Mouse (Mus musculus) hindbrain, embryonic 16.5 days (tissue): ENCODE results near the gene Ankrd55. TPM values are rescaled to one million over a fixed set of nuclear protein-coding genes. Genes with fewer than 3 reads are reported as not detected.

ENCODE experiments used
- ATAC-seq: fragments of 200-750 bp; cut with Nextera tagmentation; 2 replicates; pipeline ENCODE4 v1.8.0; 2017; ENCODE audit warnings: moderate TSS enrichment, moderate library complexity
- H3K27ac ChIP-seq: fragments of 300-500 bp; sonication (generic); 2 replicates; pipeline ENCODE4 v1.5.1; 2014; ENCODE audit warnings: low read depth, mild to moderate bottlenecking, control low read depth, low read length, moderate library complexity
- H3K27me3 ChIP-seq: fragments of 300-500 bp; sonication (generic); replicated peaks from 2 replicates; pipeline ENCODE4 v1.6.1; 2014; ENCODE audit warnings: low read length; ENCODE audit not compliant: control insufficient read depth, insufficient read depth
- H3K36me3 ChIP-seq: fragments of 300-500 bp; sonication (generic); 2 replicates; pipeline ENCODE4 v1.6.1; 2014; ENCODE audit warnings: mild to moderate bottlenecking, low read length, moderate library complexity, mixed read lengths; ENCODE audit not compliant: control insufficient read depth, insufficient read depth
- H3K4me1 ChIP-seq: fragments of 300-500 bp; sonication (generic); 2 replicates; pipeline ENCODE4 v1.6.1; 2014; ENCODE audit warnings: low read depth, low read length; ENCODE audit not compliant: control insufficient read depth, insufficient read depth
- H3K4me2 ChIP-seq: fragments of 300-500 bp; sonication (generic); 2 replicates; pipeline ENCODE4 v1.6.1; 2014; ENCODE audit warnings: mild to moderate bottlenecking, low read length, control low read depth, moderate library complexity
- H3K4me3 ChIP-seq: fragments of 300-500 bp; sonication (generic); 2 replicates; pipeline ENCODE4 v1.5.1; 2014; ENCODE audit warnings: mild to moderate bottlenecking, low read length, control low read depth, moderate library complexity
- H3K9ac ChIP-seq: fragments of 300-500 bp; sonication (generic); 2 replicates; pipeline ENCODE4 v1.6.1; 2014; ENCODE audit warnings: low read depth, mild to moderate bottlenecking, control low read depth, low read length, moderate library complexity
- H3K9me3 ChIP-seq: fragments of 300-500 bp; sonication (generic); 2 replicates; pipeline ENCODE4 v1.6.1; 2014; ENCODE audit warnings: mild to moderate bottlenecking, low read length, moderate library complexity; ENCODE audit not compliant: control insufficient read depth
- WGBS: fragments of 180-500 bp; shearing (Covaris S2); extraction: QIAGEN DNeasy Blood & Tissue Kit; methylation state at CpG from one replicate; pipeline ENCODE4 v1.1.7; 2014; 5-methylcytosine and 5-hydroxymethylcytosine counted together
- polyA plus RNA-seq: library from polyadenylated mRNA; unstranded; fragments of >200 nt; fragmentation: Nextera tagmentation; extraction: Ambion mirVana; gene quantifications from 2 replicates; pipeline ENCODE4 v1.2.1, GENCODE M21; 2015

Ankrd55 gene
- polyA plus RNA-seq, 1 experiment from 2014 or later: 12.6 TPM

DNA sequence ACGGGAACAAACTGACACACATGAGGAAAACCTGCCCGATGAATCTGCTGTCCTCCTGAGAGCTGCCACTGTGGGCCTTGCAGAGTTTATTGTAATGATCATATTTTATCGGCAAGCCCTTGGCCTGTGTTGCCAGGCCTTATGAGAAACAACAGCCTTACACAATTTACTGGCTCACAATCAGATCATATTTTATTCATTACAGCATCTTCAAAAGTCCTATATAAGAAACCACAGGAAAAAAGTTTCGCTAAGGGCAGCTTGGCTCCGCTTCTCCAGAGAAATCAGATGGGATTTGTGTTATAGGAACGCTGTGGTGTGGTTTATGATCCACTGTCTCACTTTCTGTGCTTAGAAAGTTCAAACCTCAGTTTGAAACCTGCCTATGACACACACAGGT lies 42.0 kb downstream of the Ankrd55 start:
- H3K27ac ChIP-seq: no peak overlapping the region
- no peak overlapping the region for H3K9ac ChIP-seq
- 86% methylated on average over 6 of the region's 6 CpGs for WGBS
- H3K4me1 ChIP-seq: peaks cover 18% of the 10 kb centered on the region
- H3K4me3 ChIP-seq: no peak overlapping the region
- ATAC-seq: no peak
- H3K27me3 ChIP-seq: no peaks in the 10 kb centered on the region
- no peak overlapping the region for H3K4me2 ChIP-seq
- H3K9me3 ChIP-seq: no peaks in the 10 kb centered on the region
- 0 out of 2 replicates have a peak, but pooled peaks cover 5% of the 10 kb centered on the region for H3K36me3 ChIP-seq

GRCm38 (mm10) chr13:112330919-112331681 lies 42.8 kb downstream of the Ankrd55 start:
- WGBS: 29% methylated on average over 8 of the region's 8 CpGs
- peak overlapping the region; percentile 21; the same call in 1 of the 2 replicates for H3K9ac ChIP-seq
- no peaks in the 10 kb centered on the region for H3K27me3 ChIP-seq
- H3K4me3 ChIP-seq: no peak overlapping the region
- peak overlapping the region; percentile 32 for H3K4me2 ChIP-seq
- H3K9me3 ChIP-seq: no peaks in the 10 kb centered on the region
- H3K36me3 ChIP-seq: 0 out of 2 replicates have a peak, but pooled peaks cover 5% of the 10 kb centered on the region
- peak overlapping the region; percentile 71 for H3K27ac ChIP-seq
- peaks cover 18% of the 10 kb centered on the region for H3K4me1 ChIP-seq
- peak; percentile 87 for ATAC-seq

DNA sequence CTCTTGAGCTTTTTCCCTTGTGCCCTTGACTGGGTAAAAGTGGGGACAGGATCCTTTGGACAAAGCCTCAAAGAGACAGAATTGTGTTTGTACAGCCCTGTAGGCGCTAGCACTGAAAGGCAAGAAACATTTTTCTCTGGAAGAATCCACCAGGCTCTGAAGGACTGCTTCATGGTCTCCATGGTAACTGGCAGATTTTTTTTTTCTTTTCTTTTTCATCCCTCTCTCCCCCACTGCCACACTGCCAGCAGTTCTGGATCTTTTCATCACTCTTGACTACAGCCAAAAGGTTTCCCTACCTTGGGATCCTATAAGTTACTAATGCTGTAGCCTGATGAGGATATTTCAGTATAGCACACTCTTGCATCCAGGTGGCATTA lies 43.4 kb downstream of the Ankrd55 start:
- Histone ChIP-seq H3K9ac (0 out of 2 replicates have a peak overlapping the region, but pooled peaks have one; percentile 3), H3K27ac (peak overlapping the region; percentile 71), H3K4me3 (no peak overlapping the region), H3K9me3 (no peaks in the 10 kb centered on the region), H3K4me2 (peak overlapping the region; percentile 32), H3K4me1 (peaks cover 18% of the 10 kb centered on the region), H3K36me3 (0 out of 2 replicates have a peak, but pooled peaks cover 5% of the 10 kb centered on the region), H3K27me3 (no peaks in the 10 kb centered on the region)
- peak; percentile 87 for ATAC-seq
- WGBS: 0% methylated on average over 1 of the region's 1 CpGs

- H3K4me3 ChIP-seq: no peak overlapping the region
- no peak overlapping the region for H3K4me2 ChIP-seq
- no peaks in the 10 kb centered on the region for H3K9me3 ChIP-seq
- H3K36me3 ChIP-seq: no peaks in the 10 kb centered on the region
- H3K4me1 ChIP-seq: peaks cover 16% of the 10 kb centered on the region
- H3K27ac ChIP-seq: no peak overlapping the region
- H3K9ac ChIP-seq: no peak overlapping the region
- no peak for ATAC-seq
- 75% methylated on average over 3 of the region's 3 CpGs for WGBS
- H3K27me3 ChIP-seq: no peaks in the 10 kb centered on the region
Measured at GRCm38 (mm10) chr13:112335531-112335930, 47.3 kb downstream of the Ankrd55 start.

GRCm38 (mm10) chr13:112337146-112337545 lies 48.9 kb downstream of the Ankrd55 start:
- no peak for ATAC-seq
- H3K4me3 ChIP-seq: no peak overlapping the region
- no peak overlapping the region for H3K4me2 ChIP-seq
- H3K9me3 ChIP-seq: no peaks in the 10 kb centered on the region
- H3K9ac ChIP-seq: no peak overlapping the region
- no peaks in the 10 kb centered on the region for H3K36me3 ChIP-seq
- H3K27ac ChIP-seq: no peak overlapping the region
- no peaks in the 10 kb centered on the region; the same call in 1 of the 2 replicates for H3K4me1 ChIP-seq
- WGBS: 92% methylated on average over 9 of the region's 9 CpGs
- H3K27me3 ChIP-seq: no peaks in the 10 kb centered on the region

GRCm38 (mm10) chr13:112340205-112340604 lies 52.0 kb downstream of the Ankrd55 start:
- H3K9me3 ChIP-seq: no peaks in the 10 kb centered on the region
- no peaks in the 10 kb centered on the region for H3K4me1 ChIP-seq
- no peak overlapping the region for H3K4me2 ChIP-seq
- H3K27ac ChIP-seq: no peak overlapping the region
- ATAC-seq: no peak
- WGBS: 66% methylated on average over 8 of the region's 8 CpGs
- no peak overlapping the region for H3K9ac ChIP-seq
- H3K27me3 ChIP-seq: no peaks in the 10 kb centered on the region
- H3K4me3 ChIP-seq: no peak overlapping the region
- no peaks in the 10 kb centered on the region for H3K36me3 ChIP-seq

GRCm38 (mm10) chr13:112340761-112341160 lies 52.5 kb downstream of the Ankrd55 start:
- ATAC-seq: no peak
- Histone ChIP-seq H3K27me3 (no peaks in the 10 kb centered on the region), H3K9me3 (no peaks in the 10 kb centered on the region), H3K4me1 (no peaks in the 10 kb centered on the region), H3K9ac (no peak overlapping the region), H3K36me3 (no peaks in the 10 kb centered on the region), H3K4me2 (no peak overlapping the region), H3K4me3 (no peak overlapping the region), H3K27ac (no peak overlapping the region)
- 83% methylated on average over 6 of the region's 6 CpGs for WGBS

GRCm38 (mm10) chr13:112342971-112343627 lies 54.8 kb downstream of the Ankrd55 start:
- WGBS: 60% methylated on average over 5 of the region's 5 CpGs
- Histone ChIP-seq H3K9ac (no peak overlapping the region), H3K4me2 (no peak overlapping the region), H3K4me1 (no peaks in the 10 kb centered on the region), H3K9me3 (no peaks in the 10 kb centered on the region), H3K4me3 (no peak overlapping the region), H3K27ac (no peak overlapping the region), H3K36me3 (no peaks in the 10 kb centered on the region), H3K27me3 (no peaks in the 10 kb centered on the region)
- ATAC-seq: no peak

- Histone ChIP-seq H3K27me3 (no peaks in the 10 kb centered on the region), H3K4me2 (no peak overlapping the region), H3K9me3 (no peaks in the 10 kb centered on the region), H3K36me3 (no peaks in the 10 kb centered on the region), H3K9ac (no peak overlapping the region), H3K27ac (no peak overlapping the region), H3K4me1 (no peaks in the 10 kb centered on the region), H3K4me3 (no peak overlapping the region)
- WGBS: 89% methylated on average over 5 of the region's 5 CpGs
- no peak for ATAC-seq
Measured at GRCm38 (mm10) chr13:112343628-112344009, 55.4 kb downstream of the Ankrd55 start.
